Mouse (Mus musculus) hindbrain, embryonic 15.5 days (tissue): ENCODE data around the gene Josd2. TPM values are rescaled to one million over a fixed set of nuclear protein-coding genes. Genes with fewer than 3 reads are reported as not detected.

Source experiments
- ATAC-seq: fragments of 200-750 bp; cut with Nextera tagmentation; 2 replicates; pipeline ENCODE4 v1.8.0; 2017; ENCODE audit warnings: low read depth, moderate number of reproducible peaks, moderate TSS enrichment; ENCODE audit not compliant: low FRiP score
- H3K27ac ChIP-seq: fragments of 300-500 bp; sonication (generic); replicated peaks from 2 replicates; pipeline ENCODE4 v1.5.1; 2015; ENCODE audit warnings: mild to moderate bottlenecking, inconsistent platforms
- H3K27me3 ChIP-seq: fragments of 300-500 bp; sonication (generic); 2 replicates; pipeline ENCODE4 v1.6.1; 2015; ENCODE audit warnings: control low read depth, inconsistent platforms
- H3K36me3 ChIP-seq: fragments of 300-500 bp; sonication (generic); 2 replicates; pipeline ENCODE4 v1.6.1; 2015; ENCODE audit warnings: control low read depth, inconsistent platforms
- H3K4me1 ChIP-seq: fragments of 300-500 bp; sonication (generic); replicated peaks from 2 replicates; pipeline ENCODE4 v1.6.1; 2015; ENCODE audit warnings: control low read depth, inconsistent platforms
- H3K4me2 ChIP-seq: fragments of 300-500 bp; sonication (generic); 2 replicates; pipeline ENCODE4 v1.6.1; 2015; ENCODE audit warnings: moderate library complexity, mild to moderate bottlenecking, inconsistent platforms
- H3K4me3 ChIP-seq: fragments of 300-500 bp; sonication (generic); 2 replicates; pipeline ENCODE4 v1.5.1; 2015; ENCODE audit warnings: mild to moderate bottlenecking, inconsistent platforms
- H3K9ac ChIP-seq: fragments of 300-500 bp; sonication (generic); 2 replicates; pipeline ENCODE4 v1.6.1; 2015; ENCODE audit warnings: inconsistent platforms
- H3K9me3 ChIP-seq: fragments of 300-500 bp; sonication (generic); 2 replicates; pipeline ENCODE4 v1.6.1; 2016; ENCODE audit warnings: control low read depth, inconsistent platforms
- WGBS: fragments of 180-500 bp; shearing (Covaris S2); methylation state at CpG from one replicate; pipeline ENCODE4 v1.1.7; 2015; 5-methylcytosine and 5-hydroxymethylcytosine counted together
- polyA plus RNA-seq: library from polyadenylated mRNA; unstranded; fragments of >200 nt; fragmentation: Nextera tagmentation; extraction: Ambion mirVana; gene quantifications from 2 replicates; pipeline ENCODE4 v1.2.1, GENCODE M21; 2015

The Josd2 gene
- polyA plus RNA-seq, 1 experiment from 2014 or later: 44.0 TPM

- no peaks in the 10 kb centered on the region for H3K27me3 ChIP-seq
- no peak overlapping the region for H3K4me2 ChIP-seq
- H3K9me3 ChIP-seq: no peaks in the 10 kb centered on the region
- H3K27ac ChIP-seq: no peak overlapping the region
- 56% methylated on average over 8 of the region's 8 CpGs for WGBS
- no peak overlapping the region for H3K4me3 ChIP-seq
- H3K9ac ChIP-seq: 0 out of 2 replicates have a peak overlapping the region, but pooled peaks have one; percentile 7
- peaks cover 37% of the 10 kb centered on the region for H3K4me1 ChIP-seq
- no peak for ATAC-seq
- no peaks in the 10 kb centered on the region for H3K36me3 ChIP-seq
Observed at GRCm38 (mm10) chr7:44437933-44438332, 29.8 kb upstream of the Josd2 start.

- Histone ChIP-seq H3K9ac (no peak overlapping the region), H3K36me3 (no peaks in the 10 kb centered on the region), H3K4me2 (no peak overlapping the region), H3K9me3 (no peaks in the 10 kb centered on the region), H3K27ac (no peak overlapping the region), H3K4me1 (peaks cover 38% of the 10 kb centered on the region), H3K27me3 (no peaks in the 10 kb centered on the region), H3K4me3 (no peak overlapping the region)
- ATAC-seq: no peak
- 68% methylated on average over 2 of the region's 2 CpGs for WGBS
Observed at GRCm38 (mm10) chr7:44439696-44440095, 28.1 kb upstream of the Josd2 start.

GRCm38 (mm10) chr7:44440479-44440878 lies 27.3 kb upstream of the Josd2 start:
- no peak overlapping the region for H3K9ac ChIP-seq
- no peaks in the 10 kb centered on the region for H3K27me3 ChIP-seq
- peaks cover 5% of the 10 kb centered on the region for H3K36me3 ChIP-seq
- H3K27ac ChIP-seq: peak overlapping the region; percentile 97
- H3K4me1 ChIP-seq: peaks cover 46% of the 10 kb centered on the region
- ATAC-seq: no peak
- H3K9me3 ChIP-seq: no peaks in the 10 kb centered on the region
- no peak overlapping the region for H3K4me3 ChIP-seq
- peak overlapping the region; percentile 83; the same call in 1 of the 2 replicates for H3K4me2 ChIP-seq
- WGBS: 71% methylated on average over 1 of the region's 1 CpGs

- Histone ChIP-seq H3K9ac (peak overlapping the region; percentile 91), H3K9me3 (no peaks in the 10 kb centered on the region), H3K4me3 (peak overlapping the region; percentile 68), H3K4me1 (peaks cover 53% of the 10 kb centered on the region), H3K27me3 (no peaks in the 10 kb centered on the region), H3K36me3 (peaks cover 9% of the 10 kb centered on the region), H3K27ac (peak overlapping the region; percentile 97), H3K4me2 (peak overlapping the region; percentile 83)
- ATAC-seq: peak; percentile 13
- 0% methylated on average over 1 of the region's 1 CpGs for WGBS
Observed at GRCm38 (mm10) chr7:44441180-44441579, 26.6 kb upstream of the Josd2 start.

- ATAC-seq: peak; percentile 80
- H3K4me3 ChIP-seq: peak overlapping the region; percentile 68
- H3K27ac ChIP-seq: peak overlapping the region; percentile 97
- peak overlapping the region; percentile 83 for H3K4me2 ChIP-seq
- H3K27me3 ChIP-seq: no peaks in the 10 kb centered on the region
- H3K36me3 ChIP-seq: peaks cover 9% of the 10 kb centered on the region
- peaks cover 58% of the 10 kb centered on the region for H3K4me1 ChIP-seq
- WGBS: under 1% methylated on average over 13 of the region's 14 CpGs
- H3K9ac ChIP-seq: peak overlapping the region; percentile 91
- H3K9me3 ChIP-seq: no peaks in the 10 kb centered on the region
Observed at GRCm38 (mm10) chr7:44441648-44442109, 26.1 kb upstream of the Josd2 start.

- Histone ChIP-seq H3K27me3 (no peaks in the 10 kb centered on the region), H3K27ac (peak overlapping the region; percentile 97), H3K4me3 (peak overlapping the region; percentile 68), H3K4me2 (peak overlapping the region; percentile 83), H3K36me3 (peaks cover 14% of the 10 kb centered on the region), H3K9me3 (no peaks in the 10 kb centered on the region), H3K9ac (peak overlapping the region; percentile 91), H3K4me1 (peaks cover 62% of the 10 kb centered on the region)
- ATAC-seq: peak; percentile 20; the same call in 1 of the 2 replicates
- under 1% methylated on average over 14 of the region's 14 CpGs for WGBS
Observed at GRCm38 (mm10) chr7:44442407-44442821, 25.4 kb upstream of the Josd2 start.

GRCm38 (mm10) chr7:44443268-44444173 lies 24.3 kb upstream of the Josd2 start:
- peaks cover 61% of the 10 kb centered on the region for H3K4me1 ChIP-seq

GRCm38 (mm10) chr7:44444886-44445527 lies 22.8 kb upstream of the Josd2 start:
- Histone ChIP-seq H3K4me1 (peaks cover 74% of the 10 kb centered on the region), H3K9me3 (no peaks in the 10 kb centered on the region), H3K4me3 (peak overlapping the region; percentile 68), H3K27ac (0 out of 2 replicates have a peak overlapping the region, but pooled peaks have one; percentile 4), H3K27me3 (no peaks in the 10 kb centered on the region), H3K9ac (peak overlapping the region; percentile 32), H3K4me2 (peak overlapping the region; percentile 83), H3K36me3 (peaks cover 35% of the 10 kb centered on the region)
- 24% methylated on average over 29 of the region's 29 CpGs for WGBS
- ATAC-seq: no peak

More at GRCm38 (mm10) chr7:44443268-44444173, 24.3 kb upstream of the Josd2 start:
- H3K4me3 ChIP-seq: peak overlapping the region; percentile 68
- no peaks in the 10 kb centered on the region for H3K9me3 ChIP-seq
- 2% methylated on average over 20 of the region's 20 CpGs for WGBS
- peak overlapping the region; percentile 97 for H3K27ac ChIP-seq
- H3K4me2 ChIP-seq: peak overlapping the region; percentile 83
- H3K9ac ChIP-seq: peak overlapping the region; percentile 91
- no peaks in the 10 kb centered on the region for H3K27me3 ChIP-seq
- H3K36me3 ChIP-seq: peaks cover 21% of the 10 kb centered on the region
- ATAC-seq: peak; percentile 45

- H3K4me3 ChIP-seq: peak overlapping the region; percentile 68
- no peaks in the 10 kb centered on the region for H3K9me3 ChIP-seq
- H3K4me1 ChIP-seq: peaks cover 72% of the 10 kb centered on the region
- H3K27ac ChIP-seq: 0 out of 2 replicates have a peak overlapping the region, but pooled peaks have one; percentile 4
- 40% methylated on average over 7 of the region's 7 CpGs for WGBS
- peak overlapping the region; percentile 32 for H3K9ac ChIP-seq
- H3K36me3 ChIP-seq: peaks cover 35% of the 10 kb centered on the region
- no peaks in the 10 kb centered on the region for H3K27me3 ChIP-seq
- no peak for ATAC-seq
- peak overlapping the region; percentile 83 for H3K4me2 ChIP-seq
Observed at GRCm38 (mm10) chr7:44445528-44445923, 22.3 kb upstream of the Josd2 start.

- Histone ChIP-seq H3K9me3 (no peaks in the 10 kb centered on the region), H3K4me3 (peak overlapping the region; percentile 68; the same call in 1 of the 2 replicates), H3K4me2 (peak overlapping the region; percentile 83), H3K36me3 (peaks cover 35% of the 10 kb centered on the region), H3K27me3 (no peaks in the 10 kb centered on the region), H3K27ac (peak overlapping the region; percentile 4; the same call in 1 of the 2 replicates), H3K9ac (peak overlapping the region; percentile 1; the same call in 1 of the 2 replicates), H3K4me1 (peaks cover 67% of the 10 kb centered on the region)
- no peak for ATAC-seq
- WGBS: 41% methylated on average over 12 of the region's 12 CpGs
Observed at GRCm38 (mm10) chr7:44446070-44446855, 21.5 kb upstream of the Josd2 start.

GRCm38 (mm10) chr7:44453256-44453655 lies 14.5 kb upstream of the Josd2 start:
- H3K9me3 ChIP-seq: no peaks in the 10 kb centered on the region
- H3K4me2 ChIP-seq: no peak overlapping the region
- 16% methylated on average over 3 of the region's 3 CpGs for WGBS
- H3K27me3 ChIP-seq: no peaks in the 10 kb centered on the region
- peaks cover 48% of the 10 kb centered on the region for H3K36me3 ChIP-seq
- H3K9ac ChIP-seq: no peak overlapping the region
- H3K4me1 ChIP-seq: peaks cover 49% of the 10 kb centered on the region
- no peak overlapping the region for H3K4me3 ChIP-seq
- ATAC-seq: 0 out of 2 replicates have a peak, but pooled peaks have one; percentile 4
- peak overlapping the region; percentile 28 for H3K27ac ChIP-seq
